Mouse (Mus musculus): ENCODE measurements around the gene Ube2c. TPM values are rescaled to one million over a fixed set of nuclear protein-coding genes. Genes with fewer than 3 reads are reported as not detected.
A peak's percentile ranks its signal among the peaks of the same experiment; 100 is the strongest.
"Not testable (repeated sequence)": the region's sequence is repeated elsewhere in the genome, so short reads cannot be mapped to it uniquely, and the experiment has no call there.

Gene Ube2c
- total RNA-seq, 2 experiments from 2014 or later: 0.20 to 0.33 TPM

- Histone ChIP-seq H3K4me3 (no peak overlapping the region), H3K27ac (no peak overlapping the region)
- no peak for DNase-seq
- intact Hi-C loops (cut with DNase I): loop anchor here (5.0 kb wide), 1 partner anchor 44 kb away; no protein-coding TSS in a partner anchor
- TF ChIP-seq CTCF (IDR thresholded peaks at IDR 0.05): no peak
These were observed 26.2 kb downstream of the Ube2c start for GRCm38 (mm10) chr2:164795868-164796267.

- not testable (repeated sequence) for H3K4me3 ChIP-seq, H3K27ac ChIP-seq, DNase-seq
- intact Hi-C loops (cut with DNase I): loop anchor here (2.0 to 5.0 kb wide), 2 partner anchors 46 to 120 kb away; no protein-coding TSS in a partner anchor
- peak; percentile 57 for TF ChIP-seq CTCF (IDR thresholded peaks at IDR 0.05)
These were observed 28.9 kb downstream of the Ube2c start for GRCm38 (mm10) chr2:164798554-164798953.

DNA sequence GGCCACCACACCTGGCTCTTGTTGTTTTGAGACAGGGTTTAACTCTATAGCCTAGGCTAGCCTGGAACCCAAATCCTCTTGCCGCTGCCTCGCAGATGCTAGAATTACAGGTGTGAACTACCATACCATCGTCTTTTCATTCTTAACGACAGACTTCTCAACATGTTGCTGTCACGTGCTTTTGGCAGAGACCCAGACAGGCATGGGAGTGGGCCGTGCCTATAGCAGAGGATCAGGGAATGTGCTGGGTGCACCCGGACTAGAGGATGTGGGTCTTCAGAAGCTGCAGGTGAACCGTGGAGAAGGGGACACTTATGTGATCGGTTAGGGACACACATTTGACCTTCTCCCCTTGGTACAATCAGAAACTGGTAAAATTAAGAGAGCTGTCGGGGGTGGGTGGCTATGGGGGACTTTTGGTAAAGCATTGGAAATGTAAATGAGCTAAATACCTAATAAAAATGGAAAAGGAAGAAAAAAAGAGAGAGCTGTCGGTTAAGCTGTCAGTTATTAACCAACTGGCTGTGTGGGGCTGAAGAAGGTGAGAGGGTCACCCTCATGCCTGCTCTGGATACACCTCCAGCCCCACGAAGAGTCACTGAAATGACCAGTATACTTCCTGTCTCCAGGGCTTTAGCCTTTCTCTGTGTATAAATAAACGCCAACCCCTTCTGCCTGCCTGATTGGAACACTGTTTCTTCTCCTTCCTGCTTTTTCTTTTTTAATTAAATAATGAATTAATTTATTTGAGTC lies 30.7 kb downstream of the Ube2c start:
- Histone ChIP-seq H3K27ac (no peak overlapping the region), H3K4me3 (no peak overlapping the region)
- intact Hi-C loops (cut with DNase I): no loop called here
- DNase-seq: no peak
- no peak for TF ChIP-seq CTCF (IDR thresholded peaks at IDR 0.05)

DNA sequence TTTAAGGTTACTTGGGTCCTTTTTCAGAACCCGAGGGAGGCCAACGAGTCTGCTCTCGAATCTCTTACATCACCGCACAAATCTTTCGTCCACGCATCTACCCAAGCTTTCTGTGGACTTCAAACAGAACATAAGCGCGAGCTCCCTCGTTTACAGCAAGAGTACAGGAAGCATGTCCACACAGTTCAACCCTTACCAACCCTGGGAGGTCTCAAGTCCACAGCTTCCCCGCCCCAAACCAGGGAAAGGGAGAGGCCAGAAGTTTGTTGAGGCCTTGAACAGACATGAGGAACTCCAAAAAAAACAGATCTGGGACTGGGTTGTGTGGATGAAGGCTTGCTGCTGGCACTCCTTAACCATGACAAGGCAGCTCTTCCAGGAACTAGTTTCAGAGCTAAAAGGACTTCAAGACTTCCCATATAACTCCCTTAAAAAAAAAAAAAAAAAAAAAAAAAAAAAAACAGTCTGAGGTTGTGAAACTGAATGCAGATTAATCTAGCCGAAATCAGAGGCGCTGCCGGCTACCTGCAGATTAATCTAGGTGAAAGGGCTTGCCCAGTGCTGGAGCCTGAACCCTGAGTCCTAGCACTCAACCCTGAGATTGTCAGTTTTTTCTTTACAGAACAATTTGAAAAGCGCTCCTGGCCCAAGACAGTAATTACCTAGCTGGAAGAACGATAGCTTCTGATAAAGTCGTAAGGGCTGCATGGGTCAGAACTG lies 33.7 kb downstream of the Ube2c start:
- DNase-seq: no peak
- no peak for TF ChIP-seq CTCF (IDR thresholded peaks at IDR 0.05)

GRCm38 (mm10) chr2:164803921-164804313 lies 34.2 kb downstream of the Ube2c start:
- H3K27ac ChIP-seq: peak overlapping the region; percentile 32; the same call in 1 of the 2 replicates
- no peak for TF ChIP-seq CTCF (IDR thresholded peaks at IDR 0.05)
- intact Hi-C loops (cut with DNase I): no loop called here
- DNase-seq: no peak
- peak overlapping the region; percentile 90 for H3K4me3 ChIP-seq

More for the DNA sequence above, 33.7 kb downstream of the Ube2c start:
- intact Hi-C loops (cut with DNase I): no loop called here
- H3K27ac ChIP-seq: peak overlapping the region; percentile 32; the same call in 1 of the 2 replicates
- H3K4me3 ChIP-seq: no peak overlapping the region

DNA sequence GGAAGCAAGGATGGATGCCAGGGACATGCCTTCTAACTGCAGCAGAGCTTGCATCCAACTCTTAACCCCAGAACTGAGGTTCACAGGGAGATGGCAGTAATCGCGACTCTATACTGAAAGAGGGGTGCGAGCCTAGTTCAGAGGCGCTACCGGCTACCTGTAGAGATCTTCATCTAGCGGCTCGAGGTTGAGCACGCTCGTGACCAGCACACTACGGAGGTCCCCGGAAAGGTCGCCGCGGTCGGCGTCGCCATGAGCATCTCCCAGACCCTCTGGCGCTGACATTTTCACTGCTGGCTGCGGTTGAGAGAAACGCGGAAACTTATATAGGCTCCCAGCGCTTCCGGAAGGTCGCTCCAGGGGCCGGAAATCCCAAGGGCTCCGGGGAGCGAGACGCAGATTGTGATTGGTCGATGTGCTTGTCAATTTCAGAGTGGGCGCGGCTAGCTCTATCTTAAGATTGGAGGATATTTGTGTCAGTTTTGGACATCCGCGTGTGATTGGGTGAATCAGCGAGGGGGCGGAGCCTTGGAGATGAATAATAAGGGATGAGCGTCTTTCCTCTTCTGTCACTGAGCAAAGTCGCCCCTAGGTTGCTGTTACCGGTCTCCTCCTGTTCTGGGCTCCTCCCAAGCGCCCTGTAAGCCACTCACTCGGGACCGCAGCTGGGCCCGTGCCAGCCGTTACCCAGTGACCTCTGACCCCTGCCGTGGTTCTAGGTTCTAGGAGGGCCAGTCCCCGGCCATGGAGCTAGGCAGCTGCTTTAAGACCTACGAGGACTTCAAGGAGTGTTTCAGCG lies 35.0 kb downstream of the Ube2c start, which contains the start of the genes Acot8 and Zswim3:
Gene Acot8 (minus strand): TSS at position 350 of the 799 bp plus-strand sequence.
Gene Zswim3 (plus strand): TSS at position 566 of the 799 bp plus-strand sequence.
- Histone ChIP-seq H3K27ac (peak within 1 kb of the TSS; percentile 88), H3K4me3 (peak within 1 kb of the TSS; percentile 90)
- intact Hi-C loops (cut with DNase I): no loop called here
- peak; percentile 95 for DNase-seq
- TF ChIP-seq CTCF (IDR thresholded peaks at IDR 0.05): no peak

GRCm38 (mm10) chr2:164805332-164805718 lies 35.6 kb downstream of the Ube2c start:
- no peak for TF ChIP-seq CTCF (IDR thresholded peaks at IDR 0.05)
- intact Hi-C loops (cut with DNase I): no loop called here
- H3K4me3 ChIP-seq: peak overlapping the region; percentile 90
- H3K27ac ChIP-seq: peak overlapping the region; percentile 88
- no peak for DNase-seq

DNA sequence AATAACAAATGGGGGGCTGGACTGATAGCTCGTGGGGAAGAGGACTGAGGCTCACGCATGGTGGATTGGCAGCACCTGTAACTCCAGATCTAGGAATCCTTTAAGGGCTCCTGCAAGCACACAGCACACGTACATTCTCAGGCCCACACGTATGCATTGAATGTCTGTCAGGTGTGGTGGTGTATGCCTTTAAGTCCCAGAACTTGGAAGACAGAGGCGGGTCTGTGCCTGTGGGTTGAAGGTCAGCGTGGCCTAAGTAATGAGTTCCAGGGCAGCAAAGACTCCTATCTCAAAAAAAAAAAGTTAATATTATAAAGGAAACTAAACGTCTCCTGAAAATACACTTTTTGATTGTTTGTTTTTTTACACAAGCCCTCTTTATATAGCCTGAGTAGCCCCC lies 36.9 kb downstream of the Ube2c start:
- no peak for TF ChIP-seq CTCF (IDR thresholded peaks at IDR 0.05)
- no peak for DNase-seq
- Histone ChIP-seq H3K27ac (no peak overlapping the region), H3K4me3 (no peak overlapping the region)
- intact Hi-C loops (cut with DNase I): loop anchor here (2.0 kb wide), 1 partner anchor 16 kb away; the partner anchor contains the start of gene Zswim1

DNA sequence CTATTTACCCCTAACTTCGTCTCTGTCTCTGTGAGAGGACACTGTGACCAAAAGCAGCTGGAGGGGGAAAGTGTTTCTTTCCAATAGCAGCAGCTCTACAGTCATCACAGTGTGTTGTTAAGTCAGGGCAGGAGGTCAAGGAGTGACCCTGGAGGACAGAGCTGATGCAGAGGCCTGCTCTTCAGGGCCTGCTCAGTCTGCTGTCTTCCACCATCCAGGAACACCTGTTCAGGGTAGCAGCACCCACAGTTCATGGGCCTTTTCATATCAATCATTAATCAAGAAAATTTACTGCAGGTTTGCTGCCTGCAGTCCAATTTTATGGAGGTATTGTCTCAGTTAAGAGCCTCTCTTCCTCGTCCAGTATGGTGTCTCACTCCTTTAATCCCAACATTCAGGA lies 43.9 kb downstream of the Ube2c start:
- Histone ChIP-seq H3K4me3 (no peak overlapping the region), H3K27ac (no peak overlapping the region)
- no peak for DNase-seq
- intact Hi-C loops (cut with DNase I): no loop called here
- no peak for TF ChIP-seq CTCF (IDR thresholded peaks at IDR 0.05)

DNA sequence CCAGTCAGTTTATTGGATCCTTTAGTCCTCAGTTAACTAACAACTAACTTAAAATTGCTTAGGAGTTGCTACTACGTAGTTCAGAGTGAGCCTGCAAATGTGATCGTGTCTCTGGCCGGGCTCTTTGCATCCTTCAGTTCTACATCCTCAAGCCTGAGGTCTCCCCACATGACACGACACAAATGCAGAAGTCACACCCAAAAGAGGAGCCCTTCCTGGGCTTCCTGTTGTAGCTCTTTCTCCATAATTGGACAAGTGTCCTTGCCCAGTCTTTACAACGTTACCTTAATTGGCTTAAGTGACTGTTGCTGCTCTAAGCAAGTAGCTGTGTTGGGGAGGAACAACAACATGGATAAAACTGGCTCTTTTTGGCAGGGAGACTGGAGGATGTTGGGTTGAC lies 45.6 kb downstream of the Ube2c start:
- H3K4me3 ChIP-seq: no peak overlapping the region
- H3K27ac ChIP-seq: no peak overlapping the region
- intact Hi-C loops (cut with DNase I): no loop called here
- no peak for TF ChIP-seq CTCF (IDR thresholded peaks at IDR 0.05)
- no peak for DNase-seq

DNA sequence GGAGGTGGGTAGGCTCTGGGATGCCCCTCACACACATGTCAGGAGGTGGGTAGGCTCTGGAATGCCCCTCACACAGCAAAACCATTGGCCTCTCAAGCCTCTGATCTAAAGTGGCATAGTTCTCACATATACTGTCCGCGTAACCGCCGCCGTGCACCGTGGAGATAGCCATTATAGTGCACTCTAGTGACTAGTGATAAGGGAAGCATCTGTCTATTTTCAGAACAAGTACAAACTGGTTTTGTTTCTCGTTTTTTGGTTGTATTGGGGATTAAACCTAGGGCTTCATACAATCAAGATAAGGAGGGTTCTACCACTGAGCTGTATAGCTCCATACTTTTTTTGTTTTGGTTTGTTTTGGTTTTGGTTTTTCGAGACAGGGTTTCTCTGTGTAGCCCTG lies 46.1 kb downstream of the Ube2c start:
- no peak for DNase-seq
- no peak for TF ChIP-seq CTCF (IDR thresholded peaks at IDR 0.05)
- intact Hi-C loops (cut with DNase I): no loop called here
- no peak overlapping the region for H3K4me3 ChIP-seq
- H3K27ac ChIP-seq: no peak overlapping the region

- DNase-seq: no peak
- H3K4me3 ChIP-seq: no peak overlapping the region
- intact Hi-C loops (cut with DNase I): no loop called here
- no peak for TF ChIP-seq CTCF (IDR thresholded peaks at IDR 0.05)
- H3K27ac ChIP-seq: no peak overlapping the region
These were observed 47.5 kb downstream of the Ube2c start for GRCm38 (mm10) chr2:164817206-164817605.

Measured in gastrocnemius, adult 2 months (tissue).